Mouse (Mus musculus): ENCODE measurements at regions not wholly inside any gene's neighbourhood (a gene's known extent, or its start where the extent isn't known, plus 50 kb on each side); places are given as distances from the start of the nearest gene placed in this dataset.

- DNase-seq: no peak
Observed at GRCm38 (mm10) chr2:78011821-78012220, 65.6 kb upstream of the Cwc22 start.

DNA sequence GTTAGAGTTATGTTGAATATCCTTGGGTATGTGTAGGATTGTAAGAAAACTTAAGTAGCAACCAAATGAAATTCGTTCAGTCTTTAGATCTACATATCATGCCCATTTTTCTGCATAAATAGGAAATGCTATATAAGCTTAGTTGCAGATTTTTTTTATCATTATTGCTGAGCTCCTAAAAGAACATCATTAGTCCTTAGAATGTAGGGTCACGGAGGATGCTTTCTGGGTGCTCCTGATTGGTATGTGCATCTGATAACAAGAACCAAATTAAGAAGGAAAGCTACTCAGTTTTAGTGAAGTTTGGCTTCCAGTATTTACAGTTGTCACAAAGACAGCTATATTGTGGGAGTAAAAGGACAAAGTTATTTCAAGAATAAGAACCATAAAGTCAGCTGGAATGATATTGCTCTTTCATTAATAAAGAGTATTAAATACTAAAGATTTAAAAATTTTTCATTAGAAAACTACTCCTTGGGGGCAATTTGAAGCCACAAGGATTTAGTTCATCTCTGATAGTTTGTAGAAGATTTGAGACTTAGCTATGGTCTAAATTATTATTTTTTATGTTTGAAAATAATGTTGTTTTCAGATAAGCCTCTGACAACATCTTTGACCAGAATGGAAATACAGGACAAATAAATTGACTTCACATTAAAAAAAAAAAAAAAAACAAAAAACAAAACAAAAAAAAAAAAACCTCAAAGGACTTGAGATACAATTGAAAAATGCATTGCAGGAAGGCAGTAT lies 65.1 kb upstream of the Cwc22 start:
- no peak for DNase-seq

DNA sequence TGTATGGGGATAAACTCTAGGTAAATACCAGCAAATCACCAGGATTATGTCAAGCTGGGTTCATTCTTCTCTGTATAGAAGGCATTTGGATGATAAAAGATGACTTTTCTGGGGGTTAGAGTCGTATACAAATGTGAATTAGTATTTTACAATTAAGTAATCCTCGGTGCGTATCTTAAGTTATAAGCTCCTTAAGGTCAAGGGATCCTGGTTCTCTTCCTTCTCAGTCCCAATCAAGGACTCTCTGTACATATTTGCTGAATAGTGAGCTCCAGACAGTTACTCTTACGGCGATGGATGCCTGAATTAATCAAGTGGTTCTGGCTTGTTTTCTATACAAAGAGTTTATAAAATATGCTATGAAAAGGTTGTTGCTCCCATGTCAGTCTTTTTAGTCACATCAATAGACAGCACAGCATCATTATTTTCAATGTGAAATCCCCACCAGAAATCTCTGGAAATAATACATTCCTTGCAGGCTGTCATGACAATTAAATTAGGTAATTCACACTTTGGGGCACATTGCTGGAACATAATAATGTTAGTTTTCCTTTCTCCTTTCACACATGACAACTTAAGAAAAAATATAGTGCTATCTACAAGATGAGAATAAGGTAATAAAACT lies 64.0 kb upstream of the Cwc22 start:
- no peak for DNase-seq

DNA sequence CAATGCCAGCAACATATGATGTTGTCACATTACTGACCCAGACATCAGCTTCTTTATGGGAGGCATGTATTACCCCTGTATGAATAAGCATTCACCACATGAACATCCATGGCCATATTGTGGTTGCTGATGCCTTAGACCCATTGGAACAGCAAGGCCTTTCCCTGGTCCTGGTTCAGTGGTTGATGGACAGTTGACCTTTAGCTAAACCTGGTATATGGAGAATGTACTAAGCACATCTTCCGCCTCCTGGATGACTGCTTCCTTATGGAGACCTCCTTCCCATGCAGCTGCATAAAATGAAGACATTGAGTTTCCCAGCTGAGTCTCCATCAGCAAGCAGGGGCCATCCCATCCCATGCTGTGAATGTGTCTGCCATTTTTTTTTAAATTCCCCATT lies 61.9 kb upstream of the Cwc22 start:
- no peak for DNase-seq

DNA sequence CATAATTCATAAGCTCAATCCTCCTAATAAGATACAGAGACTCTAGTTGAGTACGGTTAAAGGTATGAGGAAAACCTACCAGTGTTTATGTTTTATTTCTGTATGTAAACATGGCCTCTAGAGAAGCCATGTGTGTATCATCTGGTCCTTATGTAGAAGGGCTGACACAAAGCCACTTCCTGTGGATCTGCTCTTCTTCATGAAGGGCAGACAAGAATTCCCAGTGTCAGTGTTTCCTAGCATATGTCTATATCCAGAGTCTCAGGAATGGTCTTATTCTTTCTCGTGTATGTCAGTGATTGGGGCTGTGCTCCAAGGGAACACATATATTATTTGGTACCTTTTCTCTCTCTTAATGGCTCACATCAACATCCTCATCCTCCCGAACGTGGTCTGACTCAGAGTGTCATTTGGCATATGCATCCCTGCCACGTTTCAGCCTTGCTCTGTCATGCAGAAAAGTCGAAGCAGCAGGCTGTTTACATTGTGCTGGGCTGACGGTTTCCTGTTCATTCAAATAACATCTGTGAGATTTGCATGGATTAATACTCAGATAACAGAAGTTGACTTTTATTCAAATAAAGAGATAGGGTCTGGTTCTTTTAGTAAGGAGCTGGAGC lies 59.3 kb upstream of the Cwc22 start:
- DNase-seq: no peak

GRCm38 (mm10) chr2:78004426-78004825 lies 58.3 kb upstream of the Cwc22 start:
- no peak for DNase-seq

Data from adrenal gland, postnatal 25 days (tissue).